Mouse (Mus musculus) layer of hippocampus, postnatal 25 days (tissue): Measurements from ENCODE around the gene Cipc. TPM values are rescaled to one million over a fixed set of nuclear protein-coding genes. Genes with fewer than 3 reads are reported as not detected.
A peak's percentile ranks its signal among the peaks of the same experiment; 100 is the strongest.

Source experiments
- DNase-seq, 2 experiments: peaks; one replicate each; pipeline ENCODE4 v3.0.0; 2022; ENCODE audit warnings: mixed read lengths in 2 of 2, low spot score in 1 of 2; ENCODE audit errors: extremely low spot score in 1 of 2
- total RNA-seq, 2 experiments: library from RNA; stranded (reverse); gene quantifications; 2 replicates each; pipeline ENCODE4 v1.2.3; 2021

Cipc gene
- total RNA-seq, 2 experiments from 2014 or later: 62.0 to 74.2 TPM

DNA sequence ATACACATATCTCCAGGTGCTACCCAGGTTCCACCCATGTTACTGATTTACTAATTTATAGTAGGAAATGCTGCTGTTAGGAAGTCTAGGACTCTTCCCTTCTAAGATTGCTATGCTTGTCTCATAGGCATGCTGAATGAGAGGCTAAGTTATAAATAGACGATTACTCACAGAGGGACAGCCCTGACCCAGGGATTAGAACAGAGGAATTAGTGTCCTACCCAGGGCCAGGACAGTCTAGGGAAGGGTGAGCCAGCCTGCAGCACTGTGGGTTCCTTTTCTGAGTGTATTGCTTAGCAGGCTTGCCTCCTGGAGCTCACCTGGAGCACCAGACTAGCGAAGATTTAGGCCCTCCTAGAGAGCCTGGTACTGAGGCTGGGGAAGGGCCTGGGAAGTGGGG is 9.1 kb downstream of the Cipc start:
- DNase-seq: no peak

DNA sequence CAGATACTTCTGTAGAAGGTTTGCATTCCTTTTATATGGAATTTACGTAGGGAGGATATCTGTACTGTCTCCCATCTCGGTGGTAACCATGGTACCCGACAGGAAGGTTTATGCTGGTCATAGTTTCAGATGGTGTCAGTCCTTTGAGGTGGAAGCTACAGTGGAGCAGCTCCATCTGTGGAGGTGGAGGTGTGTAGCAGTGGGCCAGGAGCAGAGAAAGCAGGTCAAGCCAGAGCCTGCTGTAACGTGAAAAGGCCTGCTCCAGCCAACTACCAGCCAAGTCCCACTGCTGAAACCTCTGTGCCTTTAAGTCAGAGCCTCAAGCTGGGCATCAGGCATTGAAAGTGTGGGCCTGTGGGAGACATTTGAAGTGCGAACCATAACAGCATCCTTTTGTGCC is 11.7 kb downstream of the Cipc start:
- no peak for DNase-seq

DNA sequence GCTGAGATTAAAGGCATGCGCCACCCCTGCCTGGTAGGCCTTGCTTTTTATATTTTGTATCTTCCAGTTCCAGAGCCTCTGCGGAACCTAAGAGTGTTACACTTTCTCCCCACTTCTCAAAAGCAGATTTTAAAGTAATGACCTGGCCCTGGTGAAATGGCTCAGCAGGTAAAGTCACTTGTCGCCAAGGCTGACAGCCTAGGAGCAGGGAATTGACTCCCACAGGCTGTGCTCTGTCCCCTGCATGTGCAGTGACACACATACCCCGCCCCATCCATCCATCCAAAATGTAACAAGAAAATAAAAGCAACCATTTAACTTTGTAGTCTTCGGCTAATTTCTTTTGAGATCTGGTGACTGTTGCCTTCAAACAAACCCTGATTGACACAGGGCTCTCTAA is 12.8 kb downstream of the Cipc start:
- no peak for DNase-seq

GRCm38 (mm10) chr12:86960138-86960537 is 13.3 kb downstream of the Cipc start:
- no peak for DNase-seq

GRCm38 (mm10) chr12:86960791-86961335 is 14.0 kb downstream of the Cipc start:
- DNase-seq: no peak

DNA sequence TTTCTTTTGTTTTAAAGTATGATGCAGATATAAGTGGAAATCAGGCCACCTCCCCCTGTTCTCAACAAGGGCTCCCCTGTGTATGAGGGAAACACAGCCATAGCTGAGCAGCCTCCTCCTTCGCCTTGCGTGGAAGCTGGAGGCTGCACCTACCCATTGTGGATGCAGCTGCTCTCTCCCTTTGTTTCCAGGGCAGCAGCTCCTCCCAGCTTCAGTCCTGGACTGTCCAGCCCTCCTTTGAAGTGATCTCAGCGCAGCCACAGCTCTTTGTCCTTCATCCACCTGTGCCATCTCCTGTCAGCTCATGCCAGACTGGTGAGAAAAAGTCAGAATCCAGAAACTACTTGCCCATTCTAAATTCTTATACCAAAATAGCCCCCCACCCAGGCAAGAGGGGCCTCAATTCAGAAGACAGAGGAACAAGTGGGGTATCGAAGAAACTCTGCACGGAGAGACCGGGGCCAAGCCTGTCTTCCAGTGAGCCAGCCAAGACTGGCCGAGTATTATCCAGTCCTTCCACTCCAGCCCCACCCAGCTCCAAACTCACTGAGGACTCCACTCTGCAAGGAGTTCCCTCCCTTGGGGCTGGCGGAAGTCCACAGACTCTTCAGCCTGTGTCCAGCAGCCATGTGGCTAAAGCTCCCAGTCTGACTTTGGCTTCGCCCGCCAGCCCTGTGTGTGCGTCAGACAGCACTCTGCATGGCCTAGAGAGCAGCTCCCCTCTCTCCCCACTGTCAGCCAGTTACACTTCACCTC is 14.9 kb downstream of the Cipc start:
- DNase-seq: no peak

GRCm38 (mm10) chr12:86964278-86965057 is 17.6 kb downstream of the Cipc start:
- no peak for DNase-seq

- DNase-seq: no peak
These were observed 18.5 kb downstream of the Cipc start for GRCm38 (mm10) chr12:86965237-86965799.

- DNase-seq: no peak
These were observed 21.8 kb downstream of the Cipc start for GRCm38 (mm10) chr12:86968468-86969219.

GRCm38 (mm10) chr12:86969220-86969601 is 22.4 kb downstream of the Cipc start:
- DNase-seq: no peak

DNA sequence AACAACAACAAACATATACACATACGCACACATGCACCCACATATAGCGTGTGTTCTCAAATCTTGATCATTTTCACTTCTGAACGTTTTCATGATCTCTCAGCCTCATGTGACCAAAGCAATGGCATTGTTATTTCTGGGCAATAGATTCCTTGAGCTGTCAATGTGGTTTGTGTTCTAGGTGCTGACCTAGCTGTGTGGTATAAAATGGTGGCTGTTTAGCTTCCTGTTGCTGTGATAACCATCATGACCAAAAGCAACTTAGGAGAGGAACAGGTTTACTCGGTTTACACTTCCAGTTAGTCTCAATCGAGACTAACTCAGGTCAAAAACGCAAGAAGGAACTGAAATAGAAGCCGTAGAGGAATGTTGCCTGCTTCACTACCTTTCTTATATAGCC is 24.2 kb downstream of the Cipc start:
- no peak for DNase-seq

- peak in 1 of 2 experiments; percentile 50 for DNase-seq
These were observed 26.4 kb downstream of the Cipc start for GRCm38 (mm10) chr12:86973216-86973615.

DNA sequence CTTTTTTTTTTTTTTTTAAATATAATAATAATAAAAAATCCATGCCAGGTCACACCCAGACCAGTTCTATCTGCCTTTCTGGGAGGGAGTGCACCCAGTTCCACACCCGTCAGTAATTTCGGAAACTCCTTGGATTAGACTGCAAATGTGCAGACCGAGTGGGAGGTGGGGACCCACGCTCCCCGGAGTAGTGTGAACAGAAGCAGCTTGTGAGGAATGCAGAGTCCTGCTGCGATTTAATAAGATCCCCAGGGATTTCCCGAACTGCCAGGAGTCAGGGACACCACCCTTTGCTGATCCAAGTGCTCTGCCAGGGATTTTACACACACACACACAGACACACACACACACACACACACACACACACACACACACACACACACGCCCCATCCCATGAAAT is 26.9 kb downstream of the Cipc start:
- no peak for DNase-seq

- peak; percentile 80 to 87 for DNase-seq
These were observed 27.8 kb downstream of the Cipc start for GRCm38 (mm10) chr12:86974387-86975288.

DNA sequence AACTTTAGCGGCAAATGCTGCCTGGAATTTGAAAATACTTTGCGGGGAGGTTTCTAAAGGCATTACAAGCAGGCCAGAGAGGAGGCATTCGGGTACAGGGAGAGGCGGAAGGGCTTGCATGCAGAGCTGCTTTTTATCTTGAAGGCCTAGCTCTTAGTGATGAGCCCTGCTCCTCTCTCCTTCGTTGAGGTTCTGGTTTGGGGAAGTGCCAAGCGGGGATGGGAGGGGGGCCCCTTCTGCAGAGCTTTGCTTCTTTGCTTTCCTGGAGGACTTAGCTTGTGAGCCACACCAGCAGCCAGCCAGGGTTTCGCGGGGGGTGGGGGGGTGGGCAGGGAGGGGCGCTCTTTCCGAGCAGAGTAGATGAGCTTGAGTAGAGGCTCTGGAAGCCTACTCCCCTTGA is 28.9 kb downstream of the Cipc start:
- DNase-seq: no peak

DNA sequence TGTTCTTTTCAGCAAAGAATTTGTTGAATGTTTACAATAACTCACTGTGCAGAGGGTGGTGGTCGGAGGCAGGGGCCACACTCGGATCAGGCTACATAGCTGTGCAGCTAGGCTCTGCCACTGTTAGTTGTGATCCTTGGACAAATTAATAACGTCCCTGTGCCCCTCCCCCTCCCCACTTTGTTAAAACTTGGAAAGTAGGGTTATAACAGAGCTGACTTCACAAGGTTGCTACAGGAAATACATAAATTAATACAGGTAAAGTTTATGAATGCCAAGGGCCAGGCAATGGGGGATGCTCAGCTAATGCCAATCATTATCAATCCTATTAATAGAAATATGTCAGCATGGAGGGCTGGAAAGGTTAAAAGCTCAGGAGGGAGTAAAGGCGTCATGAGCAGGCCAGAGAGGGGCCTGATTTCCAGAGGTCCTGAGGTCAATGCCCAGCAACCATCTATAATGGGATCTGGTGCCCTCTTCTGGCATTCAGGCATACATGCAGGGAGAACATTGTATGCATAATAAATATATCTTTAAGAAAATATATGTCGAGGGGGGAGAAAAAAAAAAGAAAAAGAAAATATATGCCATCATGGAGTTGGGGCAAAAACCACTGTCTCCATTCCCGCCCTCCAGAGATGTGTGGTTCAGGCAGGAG is 29.8 kb downstream of the Cipc start:
- no peak for DNase-seq

GRCm38 (mm10) chr12:86977833-86978232 is 31.0 kb downstream of the Cipc start:
- peak in 1 of 2 experiments; percentile 66 for DNase-seq

GRCm38 (mm10) chr12:86981180-86981579 is 34.3 kb downstream of the Cipc start:
- DNase-seq: peak in 1 of 2 experiments; percentile 57
